ENCODE assay signal across 8 mouse cellular contexts in genomic region chr7:137477950-137478620, GRCm38 (mm10). TPM values are rescaled to one million over a fixed set of nuclear protein-coding genes. Genes with fewer than 3 reads are reported as not detected.
DNase-seq lines count a peak whose midpoint lies in the region; ATAC-seq lines count a peak whose summit lies in the region.

No protein-coding gene starts in this region.

- H3K36me3 ChIP-seq in hindbrain, embryonic 16.5 days (ENCODE audit: control insufficient read depth, insufficient read depth, low read length), result no peaks in the 10 kb centered on the region

- peak; percentile 85 for DNase-seq in T-cell, adult 2 months (ENCODE audit: low spot score)
- peak; percentile 96 to 98 for DNase-seq in cerebellum, postnatal 36 days
- peak; percentile 94 for DNase-seq in gastrocnemius, adult 18-20 months (ENCODE audit: low spot score)
- peak; percentile 86 for DNase-seq in left cerebral cortex, adult 11 months (ENCODE audit: low spot score)
- peak; percentile 95 for DNase-seq in lung, postnatal 36 days
- peak; percentile 90 for DNase-seq in retina, postnatal 1 day
- peak; percentile 98 for DNase-seq in thymus, postnatal 4 days

- H3K27ac ChIP-seq in hindbrain, embryonic 16.5 days (ENCODE audit: low read depth, low read length), result no peak overlapping the region

- no peaks in the 10 kb centered on the region for H3K27me3 ChIP-seq in hindbrain, embryonic 16.5 days (replicated peaks; ENCODE audit: control insufficient read depth, insufficient read depth, low read length)

- no peaks in the 10 kb centered on the region for H3K9me3 ChIP-seq in hindbrain, embryonic 16.5 days (ENCODE audit: control insufficient read depth, low read length)

- H3K4me3 ChIP-seq in hindbrain, embryonic 16.5 days (ENCODE audit: low read length), result peak overlapping the region; percentile 30

- ATAC-seq in hindbrain, embryonic 16.5 days, result peak; percentile 94

- H3K4me2 ChIP-seq in hindbrain, embryonic 16.5 days (ENCODE audit: low read length), result peak overlapping the region; percentile 62

- H3K4me1 ChIP-seq in hindbrain, embryonic 16.5 days (ENCODE audit: control insufficient read depth, insufficient read depth, low read depth, low read length), result no peaks in the 10 kb centered on the region

- WGBS in hindbrain, embryonic 16.5 days, result 14% methylated on average over 30 of the region's 30 CpGs

- peak overlapping the region; percentile 51 for H3K9ac ChIP-seq in hindbrain, embryonic 16.5 days (ENCODE audit: low read depth, low read length)

RNA-seq across cellular contexts. Expression of gene Glrx3, which starts 40.7 kb away (rescaled TPM):
- total RNA-seq in gastrocnemius, adult 18-20 months (2021), result 100 to 1,000 TPM; 121 to 128 TPM
- 252 and 273 TPM in 2 replicates for polyA plus RNA-seq in hindbrain, embryonic 16.5 days (2015; fragmentation: Nextera tagmentation; extraction: Ambion mirVana)
